Mouse (Mus musculus) megakaryocyte, adult 5-6 weeks (primary cell): ENCODE measurements around the gene Gm20903. TPM values are rescaled to one million over a fixed set of nuclear protein-coding genes. Genes with fewer than 3 reads are reported as not detected.
"Not testable (repeated sequence)": the region's sequence is repeated elsewhere in the genome, so short reads cannot be mapped to it uniquely, and the experiment has no call there.

Source experiments
- ATAC-seq: 2 replicates; pipeline ENCODE4 v1.8.0; 2016; ENCODE audit warnings: mild to moderate bottlenecking, inconsistent platforms; ENCODE audit not compliant: poor library complexity, severe bottlenecking
- total RNA-seq, 2 experiments: library from RNA; stranded (forward) in 1 of 2; stranded (reverse) in 1 of 2; fragments of 153-499, 151-499 nt in 1 of 2; fragments of 221-1000, 200-1000 nt in 1 of 2; gene quantifications; 2 replicates each; pipeline versions ENCODE4 v1.2.3 to v1.2.4; 2015 to 2017

The Gm20903 gene
- total RNA-seq (2015) (not detected in 2 replicates), total RNA-seq (2017) (not detected in 2 replicates)

GRCm38 (mm10) chrY:73669015-73669414, at the start of gene Gm20903:
Gm20903 (plus strand) TSS chrY:73669315.
- ATAC-seq: not testable (repeated sequence)
